Mouse (Mus musculus): Measurements from ENCODE around the gene Caskin1. TPM values are rescaled to one million over a fixed set of nuclear protein-coding genes. Genes with fewer than 3 reads are reported as not detected.
A peak's percentile ranks its signal among the peaks of the same experiment; 100 is the strongest.

The Caskin1 gene
- polyA plus RNA-seq, 1 experiment from 2014 or later: 0.09 TPM

GRCm38 (mm10) chr17:24527315-24527714 is 38.9 kb downstream of the Caskin1 start:
- WGBS (ENCODE audit: insufficient replicate concordance): under 1% methylated on average over 18 of the region's 19 CpGs
- ATAC-seq (ENCODE audit: insufficient read depth): no peak
- Histone ChIP-seq H3K9me3 (replicated peaks) (no peaks in the 10 kb centered on the region), H3K4me2 (peak overlapping the region; percentile 78), H3K4me1 (replicated peaks) (peaks cover 60% of the 10 kb centered on the region), H3K27ac (replicated peaks) (peak overlapping the region; percentile 75), H3K27me3 (no peaks in the 10 kb centered on the region), H3K36me3 (replicated peaks) (peaks cover 21% of the 10 kb centered on the region; the same call in 1 of the 2 replicates), H3K9ac (peak overlapping the region; percentile 83), H3K4me3 (replicated peaks) (peak overlapping the region; percentile 78)

GRCm38 (mm10) chr17:24527723-24528559 is 39.5 kb downstream of the Caskin1 start, which contains the start of gene Traf7:
Traf7 (minus strand) TSS chr17:24527938.
- H3K27me3 ChIP-seq: no peaks in the 10 kb centered on the region
- under 1% methylated on average over 40 of the region's 40 CpGs for WGBS (ENCODE audit: insufficient replicate concordance)
- H3K4me2 ChIP-seq: peak within 1 kb of the TSS; percentile 85
- peak within 1 kb of the TSS; percentile 84 for H3K27ac ChIP-seq (replicated peaks)
- peak within 1 kb of the TSS; percentile 78 for H3K4me3 ChIP-seq (replicated peaks)
- H3K36me3 ChIP-seq (replicated peaks): peaks cover 21% of the 10 kb centered on the region; the same call in 1 of the 2 replicates
- peak within 1 kb of the TSS; percentile 83 for H3K9ac ChIP-seq
- peak; percentile 95 for ATAC-seq (ENCODE audit: insufficient read depth)
- H3K9me3 ChIP-seq (replicated peaks): no peaks in the 10 kb centered on the region
- peaks cover 66% of the 10 kb centered on the region for H3K4me1 ChIP-seq (replicated peaks)

- Histone ChIP-seq H3K36me3 (replicated peaks) (peaks cover 21% of the 10 kb centered on the region; the same call in 1 of the 2 replicates), H3K4me2 (peak overlapping the region; percentile 85), H3K27me3 (no peaks in the 10 kb centered on the region), H3K4me3 (replicated peaks) (peak overlapping the region; percentile 78), H3K27ac (replicated peaks) (peak overlapping the region; percentile 84), H3K9me3 (replicated peaks) (no peaks in the 10 kb centered on the region), H3K9ac (peak overlapping the region; percentile 67), H3K4me1 (replicated peaks) (peaks cover 72% of the 10 kb centered on the region)
- 0% methylated on average over 8 of the region's 8 CpGs for WGBS (ENCODE audit: insufficient replicate concordance)
- ATAC-seq (ENCODE audit: insufficient read depth): no peak
Observed at GRCm38 (mm10) chr17:24528560-24528918, 40.1 kb downstream of the Caskin1 start.

GRCm38 (mm10) chr17:24529007-24529451 is 40.6 kb downstream of the Caskin1 start:
- 1% methylated on average over 4 of the region's 4 CpGs for WGBS (ENCODE audit: insufficient replicate concordance)
- peak overlapping the region; percentile 84 for H3K27ac ChIP-seq (replicated peaks)
- no peaks in the 10 kb centered on the region for H3K9me3 ChIP-seq (replicated peaks)
- peak overlapping the region; percentile 67 for H3K9ac ChIP-seq
- H3K4me3 ChIP-seq (replicated peaks): peak overlapping the region; percentile 78
- no peaks in the 10 kb centered on the region for H3K27me3 ChIP-seq
- peaks cover 77% of the 10 kb centered on the region for H3K4me1 ChIP-seq (replicated peaks)
- peak overlapping the region; percentile 85 for H3K4me2 ChIP-seq
- no peak for ATAC-seq (ENCODE audit: insufficient read depth)
- H3K36me3 ChIP-seq (replicated peaks): peaks cover 21% of the 10 kb centered on the region; the same call in 1 of the 2 replicates

- H3K27me3 ChIP-seq: no peaks in the 10 kb centered on the region
- peaks cover 21% of the 10 kb centered on the region; the same call in 1 of the 2 replicates for H3K36me3 ChIP-seq (replicated peaks)
- 17% methylated on average over 5 of the region's 5 CpGs for WGBS (ENCODE audit: insufficient replicate concordance)
- peak overlapping the region; percentile 85 for H3K4me2 ChIP-seq
- peaks cover 77% of the 10 kb centered on the region for H3K4me1 ChIP-seq (replicated peaks)
- peak overlapping the region; percentile 78 for H3K4me3 ChIP-seq (replicated peaks)
- peak overlapping the region; percentile 67 for H3K9ac ChIP-seq
- H3K9me3 ChIP-seq (replicated peaks): no peaks in the 10 kb centered on the region
- H3K27ac ChIP-seq (replicated peaks): peak overlapping the region; percentile 84
- ATAC-seq (ENCODE audit: insufficient read depth): no peak
Observed at GRCm38 (mm10) chr17:24529883-24530282, 41.5 kb downstream of the Caskin1 start.

GRCm38 (mm10) chr17:24530361-24531050 is 42.1 kb downstream of the Caskin1 start:
- H3K36me3 ChIP-seq (replicated peaks): peaks cover 21% of the 10 kb centered on the region; the same call in 1 of the 2 replicates
- H3K27me3 ChIP-seq: no peaks in the 10 kb centered on the region
- H3K4me2 ChIP-seq: peak overlapping the region; percentile 85
- peak overlapping the region; percentile 84; the same call in 1 of the 2 replicates for H3K27ac ChIP-seq (replicated peaks)
- H3K9ac ChIP-seq: peak overlapping the region; percentile 67; the same call in 1 of the 2 replicates
- 24% methylated on average over 8 of the region's 8 CpGs for WGBS (ENCODE audit: insufficient replicate concordance)
- no peaks in the 10 kb centered on the region for H3K9me3 ChIP-seq (replicated peaks)
- H3K4me3 ChIP-seq (replicated peaks): peak overlapping the region; percentile 78
- peaks cover 71% of the 10 kb centered on the region for H3K4me1 ChIP-seq (replicated peaks)
- no peak for ATAC-seq (ENCODE audit: insufficient read depth)

- H3K27ac ChIP-seq (replicated peaks): peak overlapping the region; percentile 58; the same call in 1 of the 2 replicates
- peaks cover 21% of the 10 kb centered on the region; the same call in 1 of the 2 replicates for H3K36me3 ChIP-seq (replicated peaks)
- 34% methylated on average over 3 of the region's 3 CpGs for WGBS (ENCODE audit: insufficient replicate concordance)
- H3K4me2 ChIP-seq: no peak overlapping the region
- H3K4me3 ChIP-seq (replicated peaks): no peak overlapping the region
- no peak overlapping the region for H3K9ac ChIP-seq
- peaks cover 65% of the 10 kb centered on the region for H3K4me1 ChIP-seq (replicated peaks)
- no peaks in the 10 kb centered on the region for H3K9me3 ChIP-seq (replicated peaks)
- ATAC-seq (ENCODE audit: insufficient read depth): no peak
- no peaks in the 10 kb centered on the region for H3K27me3 ChIP-seq
Observed at GRCm38 (mm10) chr17:24531064-24531463, 42.7 kb downstream of the Caskin1 start.

GRCm38 (mm10) chr17:24532045-24532444 is 43.6 kb downstream of the Caskin1 start:
- Histone ChIP-seq H3K27ac (replicated peaks) (no peak overlapping the region), H3K4me2 (no peak overlapping the region), H3K4me1 (replicated peaks) (peaks cover 55% of the 10 kb centered on the region), H3K9ac (no peak overlapping the region), H3K9me3 (replicated peaks) (no peaks in the 10 kb centered on the region), H3K4me3 (replicated peaks) (no peak overlapping the region), H3K27me3 (peaks cover 5% of the 10 kb centered on the region; the same call in 1 of the 2 replicates), H3K36me3 (replicated peaks) (peaks cover 21% of the 10 kb centered on the region; the same call in 1 of the 2 replicates)
- WGBS (ENCODE audit: insufficient replicate concordance): 72% methylated on average over 7 of the region's 7 CpGs
- ATAC-seq (ENCODE audit: insufficient read depth): no peak

GRCm38 (mm10) chr17:24533099-24533992 is 44.9 kb downstream of the Caskin1 start:
- ATAC-seq (ENCODE audit: insufficient read depth): peak; percentile 87
- peaks cover 52% of the 10 kb centered on the region for H3K4me1 ChIP-seq (replicated peaks)
- H3K4me2 ChIP-seq: peak overlapping the region; percentile 93
- no peaks in the 10 kb centered on the region for H3K9me3 ChIP-seq (replicated peaks)
- peaks cover 21% of the 10 kb centered on the region; the same call in 1 of the 2 replicates for H3K36me3 ChIP-seq (replicated peaks)
- H3K9ac ChIP-seq: peak overlapping the region; percentile 50
- H3K4me3 ChIP-seq (replicated peaks): peak overlapping the region; percentile 59
- WGBS (ENCODE audit: insufficient replicate concordance): 8% methylated on average over 53 of the region's 53 CpGs
- H3K27me3 ChIP-seq: peaks cover 5% of the 10 kb centered on the region; the same call in 1 of the 2 replicates
- H3K27ac ChIP-seq (replicated peaks): no peak overlapping the region

GRCm38 (mm10) chr17:24534160-24534718 is 45.8 kb downstream of the Caskin1 start, which contains the start of gene Rab26:
Rab26 (minus strand) TSS chr17:24534210.
- Histone ChIP-seq H3K27me3 (peaks cover 5% of the 10 kb centered on the region; the same call in 1 of the 2 replicates), H3K36me3 (replicated peaks) (peaks cover 18% of the 10 kb centered on the region; the same call in 1 of the 2 replicates), H3K9ac (peak within 1 kb of the TSS; percentile 50), H3K4me3 (replicated peaks) (peak within 1 kb of the TSS; percentile 59), H3K4me1 (replicated peaks) (peaks cover 43% of the 10 kb centered on the region), H3K4me2 (peak within 1 kb of the TSS; percentile 93), H3K9me3 (replicated peaks) (no peaks in the 10 kb centered on the region), H3K27ac (replicated peaks) (no peak within 1 kb of the TSS)
- ATAC-seq (ENCODE audit: insufficient read depth): no peak
- WGBS (ENCODE audit: insufficient replicate concordance): 47% methylated on average over 8 of the region's 8 CpGs
